Mouse (Mus musculus) T-cell, adult 2 months (primary cell): Measurements from ENCODE around the gene Hist1h1e.
"Not testable (repeated sequence)": the region's sequence is repeated elsewhere in the genome, so short reads cannot be mapped to it uniquely, and the experiment has no call there.

ENCODE experiments used
- DNase-seq: peaks from one replicate; pipeline ENCODE4 v3.0.0; 2022; ENCODE audit warnings: low spot score

Hist1h1e gene

DNA sequence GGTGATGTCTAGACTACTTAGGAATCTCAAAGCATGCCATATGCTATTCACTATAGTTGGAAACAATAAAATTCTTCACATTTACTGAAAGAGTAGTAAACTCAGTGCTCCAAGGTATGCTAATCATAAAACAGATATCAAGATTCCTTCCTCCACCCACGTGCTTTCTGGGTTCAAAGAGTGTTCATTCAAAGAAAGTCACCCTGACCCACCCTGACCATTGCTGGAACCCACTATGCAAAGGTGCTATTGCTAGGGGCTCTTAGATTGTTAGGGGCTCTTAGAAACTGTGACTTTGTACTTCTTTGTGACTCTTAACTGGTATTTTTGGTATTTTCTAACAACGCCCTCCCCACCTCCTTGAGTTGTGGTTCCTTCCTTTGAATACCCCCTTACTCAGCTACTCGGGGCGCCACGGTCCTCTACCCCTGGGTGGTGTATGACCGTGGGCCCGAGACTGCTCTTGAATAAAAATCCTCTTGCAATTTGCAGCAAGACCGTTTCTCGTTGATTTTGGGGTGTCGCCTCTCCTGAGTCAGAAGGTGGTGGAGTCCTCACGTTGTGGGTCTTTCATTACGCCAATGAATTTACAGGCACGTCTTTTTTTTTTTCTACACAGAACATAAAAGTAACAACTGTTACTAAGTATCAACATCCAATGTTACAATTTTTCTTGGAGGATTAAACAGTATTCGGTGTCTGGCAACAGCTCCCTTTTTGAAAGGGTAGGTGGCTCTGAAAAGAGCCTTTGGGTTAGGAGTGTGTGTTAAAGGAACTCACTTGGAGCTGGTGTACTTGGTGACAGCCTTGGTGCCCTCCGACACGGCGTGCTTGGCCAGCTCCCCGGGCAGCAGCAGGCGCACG is 49.1 kb downstream of the Hist1h1e start:
- not testable (repeated sequence) for DNase-seq

DNA sequence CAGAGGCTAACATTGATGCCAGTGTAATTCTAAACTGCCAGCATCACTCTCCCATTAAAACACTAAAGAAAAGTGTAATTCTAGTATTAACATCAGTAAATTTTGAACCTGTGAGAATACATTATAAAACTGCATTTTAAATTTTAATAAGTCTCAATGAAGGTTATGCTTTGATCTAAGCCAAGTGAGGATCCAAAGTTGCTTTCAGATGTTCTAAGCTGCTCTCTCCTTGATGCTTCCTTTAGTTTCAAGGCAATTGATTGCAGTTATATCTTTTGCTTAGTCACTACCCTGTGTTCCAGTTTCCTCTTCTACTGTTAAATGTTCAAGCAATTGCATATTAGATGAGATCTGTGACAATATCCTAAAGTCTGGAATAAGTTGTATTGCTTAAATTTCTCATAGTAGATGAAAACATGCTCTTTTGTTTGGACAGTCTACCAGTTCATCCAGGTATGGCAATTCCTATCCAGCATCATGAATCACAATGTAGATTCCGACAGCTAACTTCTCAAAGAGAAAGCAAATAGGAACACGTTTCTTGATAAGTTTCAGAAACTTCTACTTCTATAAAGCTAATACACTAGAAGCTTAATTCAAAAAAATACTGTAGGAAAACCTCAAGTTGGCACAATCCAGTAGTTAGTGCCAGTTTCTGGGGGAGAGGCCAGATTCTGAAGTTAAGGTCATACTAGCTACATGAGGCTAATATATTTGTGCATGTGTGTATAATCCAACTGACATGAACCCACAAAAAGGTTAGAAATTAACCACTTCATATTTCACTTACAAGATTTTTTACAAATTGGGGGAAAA is 49.9 kb downstream of the Hist1h1e start:
- no peak for DNase-seq

DNA sequence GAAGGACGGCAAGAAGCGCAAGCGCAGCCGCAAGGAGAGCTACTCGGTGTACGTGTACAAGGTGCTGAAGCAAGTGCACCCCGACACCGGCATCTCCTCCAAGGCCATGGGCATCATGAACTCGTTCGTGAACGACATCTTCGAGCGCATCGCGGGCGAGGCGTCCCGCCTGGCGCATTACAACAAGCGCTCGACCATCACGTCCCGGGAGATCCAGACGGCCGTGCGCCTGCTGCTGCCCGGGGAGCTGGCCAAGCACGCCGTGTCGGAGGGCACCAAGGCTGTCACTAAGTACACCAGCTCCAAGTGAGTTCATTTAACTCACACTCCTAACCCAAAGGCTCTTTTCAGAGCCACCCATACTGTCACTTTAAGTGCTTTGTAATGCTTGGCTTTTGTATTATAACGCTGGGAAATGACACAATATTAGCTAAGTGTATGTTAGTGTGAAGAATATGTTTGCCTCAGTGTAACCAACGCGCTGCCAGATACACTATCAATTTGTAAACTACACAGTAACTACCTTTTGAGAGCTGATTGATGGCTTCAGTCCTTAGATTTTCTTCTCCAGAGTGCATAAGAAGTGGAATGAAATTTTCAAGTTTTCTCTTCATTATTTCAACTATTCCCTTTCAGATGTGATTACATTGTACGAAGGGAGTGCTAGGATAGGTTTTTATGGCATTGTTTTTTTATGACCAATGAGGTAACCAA is 50.7 kb downstream of the Hist1h1e start:
- not testable (repeated sequence) for DNase-seq

DNA sequence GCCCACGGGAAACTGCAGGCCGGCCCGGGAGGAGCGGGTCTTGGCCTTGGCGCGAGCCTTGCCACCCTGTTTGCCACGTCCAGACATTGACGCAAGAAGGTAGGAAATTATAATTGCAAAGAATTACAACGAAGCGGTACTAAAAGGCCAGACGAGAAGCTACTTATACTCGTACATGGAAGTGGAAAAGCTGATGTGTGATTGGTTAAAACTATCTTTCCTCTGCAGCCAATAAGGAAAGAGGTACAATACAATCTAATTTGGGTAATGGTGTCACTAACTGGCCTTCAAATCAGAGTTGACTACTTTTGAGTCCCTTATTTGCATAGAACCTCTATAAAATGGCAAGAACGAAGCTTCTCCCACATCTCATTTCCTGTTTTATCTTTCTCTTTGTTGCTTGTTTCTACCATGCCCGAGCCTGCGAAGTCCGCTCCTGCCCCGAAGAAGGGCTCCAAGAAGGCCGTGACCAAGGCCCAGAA is 51.3 kb downstream of the Hist1h1e start, which contains the start of the genes Hist1h2ae and Hist1h2bg:
Hist1h2ae (minus strand) TSS at position 199 of the 482 bp plus-strand sequence.
Hist1h2bg (plus strand) TSS at position 375 of the 482 bp plus-strand sequence.
- peak; percentile 68 for DNase-seq
